Mouse (Mus musculus) cerebellum, adult (tissue): ENCODE results near the gene Map3k21.

Experiments used
- ATAC-seq: cut with Nextera tagmentation; 2 replicates; pipeline ENCODE4 v1.9.2; 2017; ENCODE audit warnings: mild to moderate bottlenecking, moderate library complexity, mixed read lengths; ENCODE audit not compliant: insufficient number of reproducible peaks, low FRiP score, low TSS enrichment

Gene Map3k21

DNA sequence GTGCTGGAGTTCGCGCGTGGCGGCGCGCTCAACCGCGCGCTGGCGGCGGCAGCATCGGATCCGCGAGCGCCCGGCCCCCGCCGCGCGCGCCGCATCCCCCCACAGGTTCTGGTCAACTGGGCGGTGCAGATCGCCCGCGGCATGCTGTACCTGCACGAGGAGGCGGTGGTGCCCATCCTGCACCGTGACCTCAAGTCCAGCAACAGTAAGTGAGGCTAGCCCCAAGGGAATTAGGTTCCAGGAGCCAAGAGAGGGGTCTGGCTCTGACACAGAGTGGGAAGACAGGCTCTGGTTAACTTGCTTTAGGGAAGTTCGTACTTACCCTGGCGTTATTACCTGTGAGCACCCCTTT is 955 bp downstream of the Map3k21 start:
- no peak for ATAC-seq

DNA sequence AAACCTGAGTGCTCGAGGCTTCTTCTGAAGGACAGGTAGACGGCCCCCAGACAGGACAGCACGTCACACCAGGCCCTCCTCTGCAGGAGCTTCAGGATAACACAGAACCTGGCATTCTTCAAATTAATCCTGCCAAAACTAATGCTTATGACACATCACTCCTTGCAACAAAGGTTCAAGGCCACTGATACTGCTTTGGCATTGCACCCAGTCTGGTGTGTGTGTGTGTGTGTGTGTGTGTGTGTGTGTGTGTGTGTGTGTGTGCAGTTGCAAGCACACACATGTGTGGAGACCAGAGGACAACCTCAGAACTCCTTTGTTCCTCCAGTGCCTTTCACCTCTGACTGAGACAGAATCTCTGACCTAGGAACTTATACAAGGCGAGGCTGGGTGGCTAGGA is 3.0 kb downstream of the Map3k21 start:
- ATAC-seq = no peak

DNA sequence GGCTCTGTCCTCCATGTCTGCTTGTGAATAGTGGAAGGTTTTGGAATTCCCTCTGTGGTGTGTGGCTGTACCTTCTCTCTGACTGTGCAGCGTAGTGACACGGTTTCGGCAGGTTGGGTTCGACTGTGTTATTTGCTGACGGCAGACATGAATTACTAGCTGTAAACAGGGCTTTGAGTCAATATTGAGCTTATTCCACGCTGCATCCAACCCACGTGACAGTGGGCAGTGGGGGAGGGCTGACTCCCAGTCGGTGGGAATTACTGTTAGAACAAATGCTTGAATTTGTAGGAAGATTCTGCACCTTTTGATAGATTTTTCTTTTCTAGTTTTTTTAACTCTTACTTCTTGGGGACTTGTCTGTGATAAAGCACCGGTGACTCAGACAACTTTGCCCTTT is 4.1 kb downstream of the Map3k21 start:
- no peak for ATAC-seq

DNA sequence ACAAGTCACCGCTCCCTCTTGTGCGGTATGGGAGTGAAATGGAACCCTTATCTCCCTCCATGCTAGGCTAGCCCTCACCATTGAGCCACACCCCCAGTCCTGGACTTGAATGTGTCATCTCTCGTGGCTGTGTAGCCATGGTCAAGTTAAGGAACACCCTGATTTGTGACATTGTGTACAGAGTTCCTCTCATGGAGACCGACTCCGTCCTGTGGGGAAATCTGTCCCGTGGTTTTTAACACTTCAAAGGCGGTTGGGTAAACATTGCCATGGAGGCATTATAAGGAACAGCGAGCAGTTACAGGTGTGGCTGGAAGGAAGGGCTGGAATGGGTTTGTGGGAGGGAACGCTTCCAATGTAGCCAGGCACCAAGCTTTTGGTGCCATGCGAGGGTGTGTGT is 6.8 kb downstream of the Map3k21 start:
- ATAC-seq = no peak

DNA sequence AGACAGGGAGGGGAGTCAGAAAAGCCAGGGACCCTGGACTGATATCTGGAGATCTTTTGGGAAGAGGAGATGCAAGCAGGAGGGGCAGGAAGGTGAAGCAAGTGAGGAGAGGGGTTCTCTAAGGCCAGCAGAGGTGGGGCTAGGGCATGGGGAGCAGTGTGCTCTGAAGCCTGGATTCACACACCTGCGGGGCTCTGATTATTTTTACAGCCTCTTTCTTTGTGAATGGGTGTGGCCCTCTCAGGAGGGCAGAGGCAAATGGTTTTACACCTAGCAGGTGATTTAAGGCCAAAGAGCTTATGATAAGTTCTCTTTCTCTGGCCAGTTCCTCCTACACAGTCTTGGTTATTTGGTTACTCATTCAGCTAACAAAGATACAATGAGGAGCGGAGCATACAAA is 8.5 kb downstream of the Map3k21 start:
- ATAC-seq = no peak

DNA sequence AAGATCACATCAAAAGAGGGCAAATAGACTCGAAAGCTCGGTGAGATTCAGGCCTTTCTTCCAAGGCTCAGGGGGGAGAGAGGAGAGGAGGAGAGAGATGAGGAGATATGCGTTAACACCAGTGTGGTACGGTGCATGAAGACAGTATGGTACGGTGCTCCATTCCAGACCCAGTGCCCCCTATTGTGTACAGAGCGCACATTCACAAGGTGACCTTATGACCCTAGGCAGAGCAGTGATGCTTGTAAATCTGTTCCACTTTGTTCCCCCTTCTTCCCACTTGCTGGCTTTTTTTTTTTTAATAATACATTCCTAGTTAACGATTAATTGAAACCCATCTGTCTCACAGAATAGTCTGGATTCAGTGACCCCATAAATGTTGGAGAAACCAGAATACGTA is 9.3 kb downstream of the Map3k21 start:
- no peak for ATAC-seq

DNA sequence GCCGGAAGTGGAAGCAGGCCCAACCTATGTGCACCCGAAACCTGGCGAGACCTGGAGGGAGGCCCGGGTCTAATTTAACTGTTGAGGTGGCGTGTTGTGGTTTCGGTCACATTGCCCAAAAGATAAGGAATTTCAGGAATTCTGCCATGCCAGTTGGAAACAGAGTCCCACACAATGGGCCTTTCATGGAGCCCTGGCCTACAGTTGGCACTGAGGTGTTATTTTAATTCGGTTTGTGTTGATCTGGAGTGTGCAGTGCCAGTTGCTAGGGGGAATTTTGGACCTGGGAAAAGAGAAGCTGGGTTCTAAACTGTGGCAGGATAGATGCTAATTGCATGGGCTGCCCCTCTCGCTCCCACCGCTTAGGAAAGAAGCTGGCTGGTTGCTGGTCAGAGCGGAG is 10.0 kb downstream of the Map3k21 start:
- ATAC-seq = no peak

DNA sequence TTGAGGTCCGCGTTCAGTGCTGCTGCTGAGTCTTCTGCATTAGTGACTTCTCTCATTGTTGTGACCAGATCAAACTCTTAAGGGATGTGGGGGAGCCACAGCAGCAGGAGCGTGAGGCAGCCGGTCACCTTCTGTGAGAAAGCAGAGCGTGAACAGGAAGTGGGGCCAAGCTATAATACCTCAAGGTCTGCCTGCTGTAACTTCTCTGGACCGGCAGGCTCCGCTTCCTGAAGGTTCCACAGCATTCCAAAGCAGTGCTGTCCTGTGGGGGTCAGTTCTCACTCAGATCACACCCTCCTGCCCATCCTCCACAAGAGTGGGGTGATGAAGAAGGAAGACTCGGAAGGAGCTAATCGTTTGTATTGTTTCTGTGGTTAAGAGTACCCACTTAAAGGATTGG is 10.5 kb downstream of the Map3k21 start:
- ATAC-seq = no peak

DNA sequence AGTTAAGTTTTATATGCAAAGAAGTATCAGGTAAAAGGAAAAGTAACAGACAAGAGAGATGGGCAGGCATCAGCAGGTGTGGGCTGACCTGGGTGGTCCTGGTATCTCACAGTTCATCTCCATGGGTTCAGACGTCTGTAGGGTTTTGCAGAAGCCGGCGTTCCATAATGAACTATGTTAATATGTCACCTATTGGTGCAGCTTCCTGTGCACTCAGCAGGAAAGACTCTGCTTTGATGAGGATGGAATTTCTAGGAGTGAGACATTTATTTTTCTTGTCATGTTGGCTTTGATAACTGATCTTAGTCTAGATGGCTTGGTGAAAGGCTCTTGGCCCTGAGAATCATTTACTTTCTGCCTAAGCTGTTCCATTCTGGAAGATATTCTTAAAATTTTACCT is 12.1 kb downstream of the Map3k21 start:
- no peak for ATAC-seq

DNA sequence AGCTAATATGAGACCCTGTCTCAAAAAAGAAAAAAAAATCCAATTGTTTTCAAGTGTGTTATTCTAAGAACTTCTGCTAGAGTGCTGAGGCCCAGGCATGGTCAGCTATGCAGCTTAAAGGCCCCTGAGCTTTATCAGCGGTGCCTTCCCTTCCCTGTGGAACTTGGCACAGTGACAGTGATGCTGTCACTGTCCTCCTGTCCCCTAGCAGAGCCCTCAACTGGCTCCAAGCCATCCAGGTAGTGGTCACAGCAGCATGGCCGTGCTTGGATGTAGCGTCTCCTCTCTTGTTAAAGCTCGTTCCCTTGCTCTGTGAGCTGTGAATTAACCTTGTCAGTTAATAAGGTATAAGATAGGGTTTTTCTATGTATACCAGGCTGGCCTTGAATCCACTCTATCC is 16.4 kb downstream of the Map3k21 start:
- no peak for ATAC-seq

DNA sequence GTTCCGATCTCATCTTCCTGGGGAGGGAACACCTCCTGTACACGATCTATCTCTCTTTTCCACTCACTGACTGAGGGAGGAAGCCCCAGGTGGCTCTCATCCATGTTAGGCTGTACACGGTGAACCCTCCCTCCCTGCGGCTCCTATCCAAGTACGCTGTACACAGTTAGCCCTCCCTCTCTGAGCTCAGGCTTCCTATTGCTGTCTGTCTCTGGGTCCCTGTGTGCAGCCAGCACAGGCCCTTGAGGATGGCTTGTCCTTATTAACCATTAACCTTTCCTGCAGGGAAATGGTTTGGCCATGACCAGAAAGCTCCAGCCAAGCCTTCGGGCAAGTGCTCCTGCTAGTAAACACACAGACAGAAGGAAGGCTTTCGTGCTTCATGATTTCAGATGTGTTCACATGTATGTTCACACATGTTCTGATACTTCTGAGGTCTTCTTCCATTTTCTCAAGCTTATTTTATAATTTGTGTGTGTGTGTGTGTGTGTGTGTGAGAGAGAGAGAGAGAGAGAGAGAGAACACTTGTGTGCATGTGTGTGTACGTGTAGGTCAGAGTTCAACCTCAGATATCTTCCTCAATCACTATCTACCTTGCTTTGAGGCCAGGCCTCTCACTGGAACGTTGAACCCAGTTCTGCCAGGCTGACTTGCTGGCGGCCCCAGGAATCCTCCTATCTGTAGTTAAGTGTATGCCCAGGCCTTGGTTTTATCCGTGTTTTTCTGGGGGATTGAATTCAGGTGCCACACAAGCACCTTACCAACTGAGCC is 20.2 kb downstream of the Map3k21 start:
- ATAC-seq = no peak

DNA sequence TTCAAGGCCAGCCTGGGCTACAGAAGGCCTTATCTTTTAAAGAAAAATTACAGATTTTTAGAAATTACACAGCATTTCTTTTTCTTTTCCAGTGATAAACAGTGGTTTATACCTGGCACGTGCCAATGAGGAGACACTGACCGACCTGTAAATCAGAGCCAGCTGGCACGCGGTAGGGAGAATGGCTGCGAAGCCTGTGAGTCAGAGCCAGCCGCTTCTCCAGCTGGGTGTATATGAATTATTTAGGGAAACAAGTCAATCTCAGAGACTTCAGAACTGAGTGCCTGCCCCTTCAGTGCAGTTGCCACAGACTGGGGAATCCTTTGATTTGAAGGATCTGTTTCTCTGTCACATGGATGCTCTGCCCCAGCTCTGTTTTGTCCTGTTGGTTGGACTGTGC is 21.6 kb downstream of the Map3k21 start:
- no peak for ATAC-seq

DNA sequence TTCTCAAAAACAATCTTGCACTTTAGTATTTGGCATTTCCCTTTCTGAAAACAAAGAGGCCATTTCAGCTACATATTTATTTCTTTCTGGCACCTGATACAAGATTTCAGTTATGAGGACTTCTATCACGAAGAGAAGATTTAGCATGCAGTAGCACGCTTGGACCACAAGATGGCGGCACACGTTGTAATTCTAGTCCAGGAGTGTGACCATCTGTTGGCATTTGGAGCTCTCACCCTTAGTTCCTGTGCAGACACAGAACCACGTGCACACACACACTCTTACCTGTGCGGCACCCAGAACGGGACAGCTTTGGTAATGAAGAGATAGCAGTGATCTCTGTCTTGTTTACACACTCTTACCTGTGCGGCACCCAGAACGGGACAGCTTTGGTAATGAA is 25.4 kb downstream of the Map3k21 start:
- ATAC-seq = peak; percentile 91

DNA sequence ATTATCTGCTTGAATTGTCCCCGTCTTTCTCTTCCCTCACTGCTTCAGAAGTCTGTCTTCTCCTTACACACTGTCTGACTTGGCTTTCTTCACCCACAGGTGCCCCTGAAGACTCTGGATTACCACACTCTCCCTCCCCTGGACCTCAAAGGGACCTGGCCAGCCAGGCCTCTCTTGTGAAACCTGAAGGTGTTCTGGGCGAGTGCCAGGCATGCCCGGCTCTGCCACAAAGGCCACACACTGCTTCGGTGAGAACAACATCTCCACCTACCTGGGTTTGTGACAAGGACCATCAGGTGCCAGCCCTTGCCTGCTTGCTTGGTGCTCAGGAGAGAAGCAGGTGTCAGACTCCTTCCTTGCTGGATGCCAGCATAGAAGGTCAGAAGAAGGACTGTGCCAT is 34.3 kb downstream of the Map3k21 start:
- ATAC-seq = no peak

DNA sequence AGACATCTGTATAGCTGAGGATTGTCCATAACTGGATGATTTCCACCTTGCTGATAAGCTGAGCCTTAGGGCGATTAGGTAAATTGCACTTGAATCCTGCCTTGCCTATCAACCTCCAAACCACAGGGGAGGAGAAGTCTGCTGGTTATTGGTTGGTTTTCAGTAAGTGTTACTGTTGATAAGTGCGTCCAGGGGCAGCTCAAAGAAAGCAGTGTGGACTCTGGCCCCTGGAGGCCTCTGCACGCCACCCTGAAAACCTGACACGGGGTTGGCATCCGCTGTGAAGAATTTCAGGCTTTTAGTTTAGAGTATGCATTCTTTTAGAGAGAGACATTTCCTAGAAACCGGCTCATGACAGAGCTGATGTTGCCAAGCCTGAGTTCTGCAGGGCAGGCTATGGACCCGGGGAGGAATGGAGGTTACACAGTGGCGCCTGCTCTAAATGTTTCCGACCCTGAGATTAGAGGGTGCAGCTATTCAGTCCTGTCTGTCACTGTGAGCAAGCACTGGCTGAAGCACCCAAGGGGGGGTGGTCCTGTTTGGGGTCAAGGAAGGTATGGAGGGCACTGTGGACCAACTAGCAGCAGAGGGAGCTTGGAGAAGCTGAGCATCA is 38.6 kb downstream of the Map3k21 start:
- ATAC-seq = no peak

DNA sequence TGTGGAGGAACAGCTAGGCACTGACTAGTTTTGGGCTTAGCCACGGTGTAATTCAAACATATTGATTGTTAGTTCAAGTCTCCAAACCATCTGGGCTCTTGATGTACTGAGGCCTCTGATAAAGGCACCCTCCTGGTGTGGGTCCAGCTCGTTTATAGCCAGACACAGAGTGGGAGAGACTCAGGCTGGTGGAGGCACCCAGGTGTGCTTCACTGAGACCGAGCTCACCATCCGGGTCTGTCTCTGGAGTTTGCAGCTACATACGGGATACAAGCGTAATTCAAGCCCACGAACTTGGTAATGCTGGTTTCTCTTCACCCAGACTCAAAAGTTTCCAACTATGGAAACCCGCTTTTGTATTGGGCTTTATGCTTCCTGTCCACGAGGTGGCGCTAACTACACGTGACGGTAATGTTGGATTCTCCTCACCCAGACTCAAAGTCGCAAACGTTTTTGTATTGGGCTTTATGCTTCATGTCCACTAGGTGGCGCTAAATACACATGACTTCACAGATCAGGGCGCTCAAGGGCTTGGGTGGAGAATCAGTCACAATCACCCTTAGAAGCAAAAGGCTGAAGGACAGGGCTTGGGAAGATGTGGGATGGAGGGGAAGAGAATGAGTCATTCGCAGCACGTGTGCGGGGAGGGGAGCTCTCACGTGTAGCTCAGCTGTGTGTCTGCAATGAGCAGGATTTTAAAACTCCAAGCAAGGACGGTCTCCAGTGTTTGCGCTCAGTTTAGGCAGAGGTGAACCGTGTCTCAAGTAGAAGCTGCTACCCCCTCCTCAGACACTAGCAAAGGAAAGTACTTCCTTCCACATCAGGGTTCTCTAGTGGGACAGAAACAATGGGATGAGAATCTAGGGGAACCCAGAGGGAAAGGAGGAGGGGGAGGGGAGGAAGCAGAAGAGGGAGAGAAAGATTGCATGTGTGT is 40.0 kb downstream of the Map3k21 start:
- ATAC-seq = peak; percentile 79

DNA sequence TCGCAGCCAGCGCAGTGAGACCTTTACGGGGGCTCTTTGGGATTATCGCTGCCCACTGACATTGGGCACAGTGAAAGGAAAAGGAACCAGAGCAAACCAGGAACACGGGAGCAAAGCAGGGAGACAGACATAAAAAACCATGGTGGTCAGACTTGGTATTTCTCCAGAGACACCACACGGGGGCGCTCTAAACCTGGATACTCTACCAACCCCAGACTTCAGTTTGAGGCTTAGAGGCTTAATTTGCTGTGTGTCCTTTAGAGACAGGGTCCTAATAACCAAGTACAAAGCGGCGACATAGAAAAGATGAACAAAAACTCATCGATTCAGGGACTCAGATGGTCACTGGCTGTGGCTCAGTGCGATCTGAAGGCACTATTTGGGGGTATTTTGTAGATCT is 45.4 kb downstream of the Map3k21 start:
- ATAC-seq = no peak; the same call in 1 of the 2 replicates

DNA sequence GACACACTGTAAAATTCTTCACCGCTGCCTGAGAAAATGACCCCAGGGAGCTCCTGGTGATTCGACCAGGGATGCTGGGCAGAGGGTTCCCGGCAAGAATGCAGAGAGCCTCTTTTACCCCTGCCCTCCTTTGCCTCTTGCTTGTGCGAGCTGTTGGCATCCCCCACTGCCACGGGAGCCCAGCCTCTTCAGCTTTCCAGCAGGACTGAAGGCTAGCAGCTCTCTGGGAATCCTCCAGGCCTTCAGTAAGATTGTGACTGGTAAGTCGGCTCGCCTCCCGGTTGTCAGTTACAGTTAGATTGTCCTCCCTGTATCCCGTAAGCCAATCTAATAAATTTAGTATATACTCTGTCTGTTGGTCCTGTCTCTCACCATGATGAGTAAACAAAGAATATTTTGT is 46.5 kb downstream of the Map3k21 start:
- ATAC-seq = no peak

DNA sequence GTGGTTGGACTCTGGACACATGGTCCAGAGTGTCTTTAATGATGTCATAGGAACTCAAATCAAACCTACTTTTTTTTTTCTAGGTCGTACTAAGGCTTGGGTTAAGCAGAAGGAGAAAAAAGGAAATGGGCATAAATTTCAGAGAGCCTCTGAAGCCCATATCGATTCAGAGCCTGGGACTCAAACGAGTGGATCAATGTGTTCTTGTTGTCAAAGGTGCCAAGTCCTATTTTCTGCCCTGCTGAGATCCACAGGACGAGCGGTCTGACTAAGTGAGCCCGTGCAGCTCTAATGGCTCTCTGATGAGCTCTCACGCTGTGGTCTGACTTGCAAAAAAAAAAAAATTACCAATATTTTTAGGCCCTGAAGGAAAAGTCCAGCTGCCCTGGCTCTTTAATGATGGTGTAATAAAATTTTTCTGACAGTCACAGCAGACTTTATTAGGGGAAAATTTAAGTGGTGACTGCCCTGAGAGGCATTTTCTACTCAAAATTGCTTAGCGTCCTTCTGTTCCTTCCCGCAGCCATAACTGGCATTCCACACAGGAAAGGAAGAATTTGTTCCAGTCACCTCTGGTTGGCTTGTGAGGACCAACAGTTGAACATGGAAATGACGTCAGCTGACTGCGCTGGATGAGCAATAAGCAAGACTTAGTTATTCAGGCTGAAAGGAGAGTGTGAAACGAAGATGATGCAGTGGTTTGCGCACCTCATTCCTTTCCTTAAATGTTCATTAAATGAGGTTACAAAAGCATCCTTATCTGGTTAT is 47.2 kb downstream of the Map3k21 start:
- ATAC-seq = no peak

DNA sequence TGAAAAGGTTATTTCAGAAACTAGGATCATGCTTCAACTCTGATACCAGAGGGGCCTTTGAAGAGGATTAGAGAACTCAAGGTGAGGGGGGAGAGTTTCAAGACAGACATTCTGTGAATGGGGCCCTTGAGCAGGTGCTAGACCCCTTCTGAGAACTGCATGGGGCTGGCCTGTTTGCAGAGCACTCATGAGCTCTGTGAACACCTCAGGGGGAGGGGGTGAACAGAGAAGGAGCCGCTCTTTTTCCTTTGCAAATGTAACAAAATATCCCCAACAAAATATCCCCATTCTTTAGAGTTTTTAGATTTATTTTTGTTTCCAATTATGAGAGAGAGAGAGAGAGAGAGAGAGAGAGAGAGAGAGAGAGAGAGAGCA is 47.7 kb downstream of the Map3k21 start:
- no peak for ATAC-seq

DNA sequence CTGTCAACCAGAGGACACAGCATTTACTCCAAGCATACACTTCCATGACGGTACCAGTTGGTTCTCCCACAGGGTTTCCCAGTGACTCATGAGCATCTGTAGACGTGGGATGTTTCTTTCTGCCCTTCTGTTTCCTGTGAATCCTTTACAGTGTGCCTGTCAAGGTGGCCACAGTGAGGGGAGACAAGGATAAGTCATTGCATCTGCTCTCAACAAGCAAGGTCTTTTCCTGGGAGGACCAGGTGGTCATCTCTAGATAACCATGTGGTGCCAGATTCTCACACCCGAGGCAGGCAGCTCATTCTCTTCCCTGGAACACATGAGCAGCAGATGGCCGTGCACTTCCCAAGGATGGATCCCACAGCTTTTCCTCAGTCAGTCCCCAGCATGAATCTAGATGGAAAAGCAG is 49.1 kb downstream of the Map3k21 start:
- ATAC-seq = peak; percentile 80
